Mouse (Mus musculus): ENCODE measurements around the gene Psmc4. TPM values are rescaled to one million over a fixed set of nuclear protein-coding genes. Genes with fewer than 3 reads are reported as not detected.

Gene Psmc4
- 132 and 142 TPM in 2 replicates for polyA plus RNA-seq (2011; ENCODE audit: insufficient read length, low read depth, missing spikeins)

DNA sequence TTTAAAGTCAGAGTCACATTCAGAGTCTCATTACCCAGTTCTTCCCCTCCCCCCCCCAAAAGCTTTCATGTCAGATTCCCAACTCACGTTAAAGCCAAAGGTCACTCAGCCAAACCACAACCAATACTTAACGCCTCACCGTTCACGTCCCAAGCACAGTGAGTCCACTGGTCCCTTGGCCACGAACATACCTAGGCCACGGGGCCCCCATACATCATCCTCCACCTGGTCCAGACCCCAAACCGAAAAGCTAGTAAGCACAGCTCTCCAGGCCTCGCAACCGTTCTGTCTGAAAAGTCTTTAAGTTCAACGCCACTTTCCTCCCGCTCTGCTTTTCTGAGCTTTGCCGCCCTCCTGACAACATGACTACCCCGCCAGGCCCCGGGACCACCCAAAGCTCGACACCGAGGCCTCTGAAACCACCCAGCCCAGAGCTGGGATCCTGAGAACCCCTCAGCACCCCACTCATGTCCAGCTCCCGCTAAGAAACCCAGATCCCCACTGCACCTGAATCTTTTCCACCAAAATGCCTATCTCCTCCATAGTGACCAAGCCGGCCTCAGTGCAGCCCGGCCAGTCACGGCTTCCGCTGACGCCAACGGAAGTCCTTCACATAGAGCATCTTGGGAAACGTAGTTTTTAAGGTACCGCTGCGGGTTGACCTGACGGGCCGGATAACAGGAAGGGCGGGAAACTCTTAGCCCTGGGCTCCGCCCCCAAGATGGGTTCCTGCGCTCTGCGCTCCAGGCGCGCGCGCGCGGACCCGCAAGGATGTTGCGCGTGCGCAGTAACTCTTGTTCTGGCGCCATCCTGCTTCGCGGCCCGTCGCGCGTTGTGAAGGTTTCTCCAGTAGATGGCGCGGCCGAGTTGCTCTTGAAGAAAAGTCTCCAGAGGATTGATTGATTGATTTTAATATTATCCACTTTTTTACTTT, at the start of gene Psmc4:
Psmc4 (minus strand) TSS at position 626 of the 934 bp plus-strand sequence.
- no peaks in the 10 kb centered on the region for H3K4me1 ChIP-seq (ENCODE audit: control insufficient read depth, insufficient read depth, low read length)
- TF ChIP-seq CTCF (IDR thresholded peaks at IDR 0.05; ENCODE audit: borderline replicate concordance, insufficient read depth, low read length) (peak; percentile 66), POLR2A (IDR thresholded peaks at IDR 0.05; ENCODE audit: low read depth, low read length) (peak; percentile 75)
- H3K4me3 ChIP-seq (ENCODE audit: insufficient read depth, low read length) = peak within 1 kb of the TSS; percentile 96
- H3K27ac ChIP-seq (ENCODE audit: insufficient read depth, low read length) = no peak within 1 kb of the TSS

DNA sequence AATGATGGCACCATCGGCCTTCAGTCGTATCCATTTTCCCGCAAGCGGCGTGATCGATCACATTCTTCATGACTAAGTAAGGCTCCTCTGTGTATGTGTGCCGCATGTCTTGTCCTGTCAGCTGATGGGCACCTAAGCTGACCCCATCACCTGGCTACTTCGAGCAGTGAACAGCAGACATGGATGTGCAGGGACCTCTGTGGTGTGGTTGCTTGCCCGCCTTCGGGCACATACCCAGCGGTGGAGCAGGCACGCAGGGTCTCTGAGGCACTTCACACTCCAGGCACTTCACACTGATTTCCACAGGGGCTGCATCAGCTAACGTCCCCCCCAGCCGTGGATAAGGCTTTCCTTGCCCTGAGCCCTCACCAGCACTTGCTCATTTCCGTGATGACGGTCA, 49.2 kb upstream of the Psmc4 start:
- no peaks in the 10 kb centered on the region for H3K4me1 ChIP-seq (ENCODE audit: control insufficient read depth, insufficient read depth, low read length)
- no peak overlapping the region for H3K4me3 ChIP-seq (ENCODE audit: insufficient read depth, low read length)
- no peak overlapping the region for H3K27ac ChIP-seq (ENCODE audit: insufficient read depth, low read length)
- TF ChIP-seq POLR2A (IDR thresholded peaks at IDR 0.05; ENCODE audit: low read depth, low read length) (no peak), CTCF (IDR thresholded peaks at IDR 0.05; ENCODE audit: borderline replicate concordance, insufficient read depth, low read length) (no peak)

DNA sequence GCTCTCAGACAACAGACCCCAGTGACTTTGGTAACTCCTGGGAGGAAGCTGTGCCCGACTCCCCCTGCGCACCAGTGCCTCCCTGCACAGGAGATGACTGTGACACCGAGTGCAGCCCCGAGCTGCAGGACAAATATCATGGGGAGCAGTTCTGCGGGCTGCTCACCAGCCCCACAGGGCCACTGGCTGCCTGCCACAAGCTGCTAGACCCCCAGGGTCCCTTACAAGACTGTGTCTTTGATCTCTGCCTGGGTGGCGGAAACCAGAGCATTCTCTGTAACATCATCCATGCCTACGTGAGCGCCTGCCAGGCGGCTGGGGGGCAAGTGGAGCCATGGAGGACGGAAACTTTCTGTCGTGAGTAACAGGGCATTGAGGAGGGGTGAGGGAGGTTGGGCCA, 43.6 kb upstream of the Psmc4 start:
- Histone ChIP-seq H3K27ac (ENCODE audit: insufficient read depth, low read length) (no peak overlapping the region), H3K4me3 (ENCODE audit: insufficient read depth, low read length) (no peak overlapping the region), H3K4me1 (ENCODE audit: control insufficient read depth, insufficient read depth, low read length) (no peaks in the 10 kb centered on the region)
- TF ChIP-seq CTCF (IDR thresholded peaks at IDR 0.05; ENCODE audit: borderline replicate concordance, insufficient read depth, low read length) (no peak), POLR2A (IDR thresholded peaks at IDR 0.05; ENCODE audit: low read depth, low read length) (no peak)

DNA sequence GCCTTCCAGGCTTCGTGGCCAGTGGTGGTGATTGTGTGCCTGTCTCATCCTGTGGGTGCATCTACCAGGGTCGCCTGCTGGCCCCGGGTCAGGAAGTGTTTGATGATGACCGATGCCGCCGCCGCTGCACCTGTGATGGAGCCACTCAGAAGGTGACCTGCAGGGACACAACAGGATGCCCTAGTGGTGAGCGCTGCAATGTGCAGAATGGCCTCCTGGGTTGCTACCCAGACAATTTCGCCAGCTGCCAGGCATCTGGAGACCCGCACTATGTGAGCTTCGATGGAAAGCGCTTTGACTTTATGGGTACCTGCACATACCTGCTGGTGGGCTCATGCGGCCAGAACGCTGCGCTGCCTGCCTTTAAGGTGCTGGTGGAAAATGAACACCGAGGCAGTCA, 36.3 kb upstream of the Psmc4 start:
- Histone ChIP-seq H3K4me3 (ENCODE audit: insufficient read depth, low read length) (no peak overlapping the region), H3K4me1 (ENCODE audit: control insufficient read depth, insufficient read depth, low read length) (no peaks in the 10 kb centered on the region), H3K27ac (ENCODE audit: insufficient read depth, low read length) (no peak overlapping the region)
- TF ChIP-seq POLR2A (IDR thresholded peaks at IDR 0.05; ENCODE audit: low read depth, low read length) (no peak), CTCF (IDR thresholded peaks at IDR 0.05; ENCODE audit: borderline replicate concordance, insufficient read depth, low read length) (no peak)

DNA sequence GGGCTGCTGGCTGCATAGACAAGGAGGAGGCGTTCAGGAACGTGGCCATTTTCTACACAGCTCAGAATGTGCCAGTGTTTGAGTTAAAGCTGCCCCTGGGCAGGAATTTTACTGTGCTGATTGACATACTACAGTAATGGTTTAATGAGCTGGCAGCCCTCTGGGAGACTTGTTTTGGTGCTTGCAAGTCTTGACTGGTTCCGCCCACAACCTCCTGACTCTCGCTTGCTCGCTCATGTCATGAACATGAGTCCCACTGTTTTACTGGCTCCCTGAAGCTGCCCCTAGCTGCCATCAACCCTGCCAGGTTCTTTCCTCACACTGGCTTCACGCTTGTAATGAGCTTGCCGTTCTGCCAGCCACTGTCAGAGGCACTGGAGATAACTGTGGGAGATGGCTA, 34.3 kb upstream of the Psmc4 start:
- no peak overlapping the region for H3K27ac ChIP-seq (ENCODE audit: insufficient read depth, low read length)
- TF ChIP-seq POLR2A (IDR thresholded peaks at IDR 0.05; ENCODE audit: low read depth, low read length) (no peak), CTCF (IDR thresholded peaks at IDR 0.05; ENCODE audit: borderline replicate concordance, insufficient read depth, low read length) (no peak)
- H3K4me3 ChIP-seq (ENCODE audit: insufficient read depth, low read length) = no peak overlapping the region
- no peaks in the 10 kb centered on the region for H3K4me1 ChIP-seq (ENCODE audit: control insufficient read depth, insufficient read depth, low read length)

DNA sequence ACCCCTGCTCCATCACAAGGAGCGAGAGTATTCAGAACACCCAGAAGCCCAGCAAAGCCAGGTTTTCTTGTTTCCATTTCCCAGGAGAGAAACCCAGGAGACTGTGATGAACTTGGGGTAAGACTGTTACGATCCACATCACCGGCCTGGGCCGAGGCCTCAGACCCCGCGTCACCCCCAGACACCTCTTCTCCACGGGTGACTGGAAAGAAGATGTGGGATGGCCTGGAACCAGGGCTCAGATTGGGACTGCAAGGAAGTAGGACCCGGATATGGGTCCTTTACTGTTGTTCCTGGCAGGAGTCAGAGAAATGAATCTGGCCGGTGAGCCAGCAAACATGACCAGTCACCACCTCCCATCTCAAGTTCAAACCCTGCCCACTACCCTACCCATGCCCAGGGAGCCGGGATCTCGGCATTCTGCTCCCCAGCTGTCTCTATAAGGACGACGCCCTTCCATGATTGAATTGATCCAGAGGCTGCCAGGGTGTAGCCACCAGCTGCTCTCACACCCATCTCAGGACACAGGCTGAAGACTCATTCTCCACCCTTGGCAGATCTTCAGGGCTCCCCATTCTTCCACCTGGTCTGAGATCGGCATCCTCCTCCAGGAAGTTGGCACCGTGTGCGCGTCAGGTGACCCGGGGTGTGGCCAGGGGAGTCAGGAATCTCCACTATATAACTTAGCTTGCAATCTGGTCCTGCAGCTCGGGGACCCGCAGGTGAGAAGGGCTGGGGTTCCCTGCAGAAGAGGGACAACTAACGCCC, 20.8 kb upstream of the Psmc4 start, which contains the start of gene Fcgbp:
Fcgbp (plus strand) TSS at position 706 of the 768 bp plus-strand sequence.
- Histone ChIP-seq H3K27ac (ENCODE audit: insufficient read depth, low read length) (no peak within 1 kb of the TSS), H3K4me3 (ENCODE audit: insufficient read depth, low read length) (no peak within 1 kb of the TSS), H3K4me1 (ENCODE audit: control insufficient read depth, insufficient read depth, low read length) (no peaks in the 10 kb centered on the region)
- TF ChIP-seq POLR2A (IDR thresholded peaks at IDR 0.05; ENCODE audit: low read depth, low read length) = no peak
- no peak for TF ChIP-seq CTCF (IDR thresholded peaks at IDR 0.05; ENCODE audit: borderline replicate concordance, insufficient read depth, low read length)

DNA sequence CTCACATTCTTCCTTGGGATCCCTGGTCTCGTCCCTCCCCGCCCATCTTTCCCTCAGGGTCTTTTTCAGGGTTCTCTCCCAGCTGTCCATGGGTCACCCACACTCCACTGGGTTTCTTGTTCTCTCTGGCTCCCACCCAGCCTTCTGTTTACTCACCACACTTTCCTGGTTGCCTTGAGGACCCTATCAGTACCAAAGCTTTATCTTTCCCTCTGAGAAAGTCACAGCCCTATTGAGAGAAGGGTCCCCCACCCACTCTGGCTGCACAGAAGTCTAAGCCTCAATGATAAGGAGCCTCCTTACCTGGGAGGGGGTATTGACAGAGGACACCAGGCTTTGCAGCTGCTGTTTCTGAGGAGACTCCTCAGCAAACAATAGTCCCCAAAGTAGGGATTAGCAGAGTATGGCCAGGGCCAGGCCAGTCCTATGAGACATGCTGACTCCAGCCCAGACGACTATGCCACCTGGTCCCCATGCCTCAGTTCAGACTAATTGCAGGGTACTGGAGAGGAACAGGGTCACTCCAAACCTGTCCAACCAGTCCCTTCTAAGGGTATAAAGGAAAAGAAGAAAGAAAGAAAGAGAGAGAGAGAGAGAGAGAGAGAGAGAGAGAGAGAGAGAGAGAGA, 19.8 kb upstream of the Psmc4 start:
- TF ChIP-seq POLR2A (IDR thresholded peaks at IDR 0.05; ENCODE audit: low read depth, low read length) (no peak), CTCF (IDR thresholded peaks at IDR 0.05; ENCODE audit: borderline replicate concordance, insufficient read depth, low read length) (no peak)
- Histone ChIP-seq H3K4me1 (ENCODE audit: control insufficient read depth, insufficient read depth, low read length) (no peaks in the 10 kb centered on the region), H3K27ac (ENCODE audit: insufficient read depth, low read length) (no peak overlapping the region), H3K4me3 (ENCODE audit: insufficient read depth, low read length) (no peak overlapping the region)

DNA sequence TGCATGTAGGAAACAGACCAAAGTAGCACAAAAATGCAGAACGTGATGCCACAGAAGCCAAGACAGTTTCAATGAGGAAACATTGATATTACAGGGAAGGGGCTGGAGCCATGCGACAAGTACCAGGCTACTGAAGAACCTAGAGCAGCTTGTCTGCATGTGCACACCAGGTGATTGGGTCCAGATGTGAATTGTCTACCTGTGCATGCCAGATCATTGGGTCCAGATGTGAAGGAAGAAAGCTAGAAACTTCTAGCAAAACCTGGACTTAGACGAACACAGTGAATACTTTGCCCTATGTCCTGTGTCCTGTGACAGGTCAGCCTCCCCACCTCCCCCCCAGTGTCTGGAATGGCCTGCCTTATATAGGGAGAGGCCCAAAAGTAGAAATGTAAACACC, 18.8 kb upstream of the Psmc4 start:
- no peak overlapping the region for H3K4me3 ChIP-seq (ENCODE audit: insufficient read depth, low read length)
- H3K4me1 ChIP-seq (ENCODE audit: control insufficient read depth, insufficient read depth, low read length) = no peaks in the 10 kb centered on the region
- H3K27ac ChIP-seq (ENCODE audit: insufficient read depth, low read length) = no peak overlapping the region
- TF ChIP-seq POLR2A (IDR thresholded peaks at IDR 0.05; ENCODE audit: low read depth, low read length) (no peak), CTCF (IDR thresholded peaks at IDR 0.05; ENCODE audit: borderline replicate concordance, insufficient read depth, low read length) (no peak)

DNA sequence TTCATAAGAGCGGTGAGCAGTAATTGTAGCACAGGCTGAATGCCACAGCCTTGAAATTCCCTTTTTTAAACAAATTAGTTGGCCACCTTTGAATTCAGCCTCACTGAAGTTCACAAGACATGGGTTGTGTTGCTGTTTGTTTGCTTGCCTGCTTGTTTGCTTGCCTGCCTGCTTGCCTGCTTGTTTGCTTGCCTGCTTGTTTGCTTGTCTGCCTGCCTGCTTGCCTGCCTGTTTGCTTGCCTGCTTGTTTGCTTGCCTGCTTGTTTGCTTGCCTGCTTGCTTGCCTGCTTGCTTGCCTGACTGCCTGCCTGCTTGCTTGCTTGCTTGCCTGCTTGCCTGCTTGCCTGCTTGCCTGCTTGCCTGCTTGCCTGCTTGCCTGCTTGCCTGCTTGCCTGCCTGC, 10.1 kb upstream of the Psmc4 start:
- H3K4me1 ChIP-seq (ENCODE audit: control insufficient read depth, insufficient read depth, low read length) = no peaks in the 10 kb centered on the region
- TF ChIP-seq POLR2A (IDR thresholded peaks at IDR 0.05; ENCODE audit: low read depth, low read length) (no peak), CTCF (IDR thresholded peaks at IDR 0.05; ENCODE audit: borderline replicate concordance, insufficient read depth, low read length) (no peak)
- H3K4me3 ChIP-seq (ENCODE audit: insufficient read depth, low read length) = no peak overlapping the region
- no peak overlapping the region for H3K27ac ChIP-seq (ENCODE audit: insufficient read depth, low read length)

Data from embryonic fibroblast, embryonic 13.5 days (primary cell).